Mouse (Mus musculus) ZHBTc4 (cell line): ENCODE data around the gene Tmem132c.

ENCODE experiments used
- DNase-seq: peaks from one replicate; pipeline ENCODE4 v3.0.0-alpha.2; 2011; ENCODE audit warnings: low read depth, low spot score

Gene Tmem132c

DNA sequence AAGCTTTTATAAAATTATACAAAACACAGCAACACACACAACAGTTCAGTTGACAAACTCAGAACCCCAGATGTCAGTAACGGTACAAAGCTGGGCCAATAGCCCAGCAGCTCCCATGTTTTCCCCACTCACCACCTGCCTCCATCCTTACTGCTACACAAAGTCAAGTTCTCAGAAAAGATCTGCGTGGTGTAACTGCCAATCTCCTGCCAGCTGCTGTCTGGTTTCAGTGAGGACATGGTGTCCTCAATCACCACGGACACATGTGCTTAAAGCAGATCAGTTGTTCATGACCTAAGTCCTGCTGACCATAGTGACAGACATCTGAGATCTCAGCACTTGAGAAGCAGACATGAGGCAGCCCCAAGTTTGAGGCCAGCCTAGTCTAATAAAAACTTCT is 354.1 kb downstream of the Tmem132c start:
- DNase-seq, result no peak

DNA sequence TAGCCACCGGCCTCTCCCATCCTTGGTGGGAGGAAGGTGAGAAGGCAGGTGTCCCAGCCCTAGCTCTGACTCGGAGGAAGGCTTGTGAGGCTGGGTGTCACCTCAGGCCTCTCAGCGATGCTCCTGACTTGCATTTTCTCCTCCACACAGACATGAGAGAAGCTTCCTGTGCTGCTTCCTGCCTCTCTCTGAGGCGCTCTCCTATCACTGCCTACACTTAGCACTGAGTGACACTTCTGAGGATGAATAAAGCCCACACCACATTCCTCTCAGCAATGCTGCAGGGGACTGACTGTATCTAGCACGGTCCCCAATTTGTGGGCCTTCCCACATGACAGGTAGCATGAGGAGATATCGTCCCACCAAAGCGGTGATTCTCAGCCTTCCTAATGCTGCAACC is 355.3 kb downstream of the Tmem132c start:
- no peak for DNase-seq

DNA sequence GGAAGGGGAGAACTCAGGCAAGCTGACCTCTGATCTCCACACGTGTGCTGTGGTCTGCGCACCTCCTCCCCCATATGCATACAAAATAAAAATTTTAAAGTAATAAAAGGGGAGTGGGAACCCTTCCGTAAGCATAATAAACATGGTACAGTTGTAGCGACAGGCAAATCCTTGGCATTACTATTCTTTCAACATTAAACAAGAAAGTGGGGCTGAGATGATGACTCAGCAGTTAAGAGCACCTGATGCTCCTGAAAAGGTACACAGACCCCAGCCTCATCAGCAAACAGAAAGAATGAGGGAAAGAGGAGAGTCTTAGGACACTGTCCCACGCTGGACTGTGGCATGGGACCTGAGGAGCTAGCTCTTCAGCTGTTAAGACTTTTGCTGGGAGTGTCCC is 361.4 kb downstream of the Tmem132c start:
- DNase-seq, result no peak

DNA sequence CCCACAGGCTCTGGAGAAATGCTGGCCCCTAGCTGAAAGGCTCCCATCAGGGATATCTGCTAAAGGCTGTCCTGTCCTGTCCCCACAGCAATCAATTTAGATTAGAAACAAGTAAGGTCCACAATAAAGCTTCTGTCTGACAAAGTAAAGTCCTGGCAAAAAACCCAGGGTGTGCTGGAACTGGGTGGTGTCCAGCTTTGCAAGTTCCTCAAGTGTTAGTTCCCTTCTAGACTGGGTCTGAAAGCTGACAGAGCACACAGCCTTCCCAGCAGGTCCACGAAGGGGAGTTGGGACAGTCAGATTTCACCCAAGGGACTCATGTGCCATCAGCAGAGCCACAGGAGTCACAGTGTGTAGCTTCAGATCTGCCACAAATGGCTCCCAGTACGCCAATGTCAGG is 365.9 kb downstream of the Tmem132c start:
- no peak for DNase-seq

DNA sequence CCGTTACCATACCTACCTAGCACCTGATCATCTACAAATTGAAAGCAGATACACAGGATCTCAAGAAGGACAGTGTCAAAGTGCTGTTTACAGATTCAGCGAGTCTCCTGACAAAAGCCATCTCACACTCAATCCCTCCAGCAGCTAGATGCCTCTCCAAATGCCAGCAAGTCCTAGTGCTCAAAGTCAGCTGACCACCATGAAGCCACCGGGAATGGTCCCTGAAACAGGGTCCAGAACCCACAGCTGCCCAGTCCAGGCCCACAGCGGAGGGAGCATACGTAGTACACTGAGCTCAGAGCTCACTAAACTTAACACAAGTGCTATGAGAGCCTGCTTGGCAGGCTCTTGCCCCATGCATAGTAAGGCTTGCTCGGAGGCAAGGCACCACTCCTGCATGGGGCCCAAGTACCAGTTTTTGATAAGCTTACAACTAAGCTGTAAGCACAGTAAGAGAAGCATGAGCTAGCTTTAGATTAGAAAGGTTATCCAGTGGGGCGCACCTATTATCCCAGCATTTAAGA is 367.6 kb downstream of the Tmem132c start:
- no peak for DNase-seq

DNA sequence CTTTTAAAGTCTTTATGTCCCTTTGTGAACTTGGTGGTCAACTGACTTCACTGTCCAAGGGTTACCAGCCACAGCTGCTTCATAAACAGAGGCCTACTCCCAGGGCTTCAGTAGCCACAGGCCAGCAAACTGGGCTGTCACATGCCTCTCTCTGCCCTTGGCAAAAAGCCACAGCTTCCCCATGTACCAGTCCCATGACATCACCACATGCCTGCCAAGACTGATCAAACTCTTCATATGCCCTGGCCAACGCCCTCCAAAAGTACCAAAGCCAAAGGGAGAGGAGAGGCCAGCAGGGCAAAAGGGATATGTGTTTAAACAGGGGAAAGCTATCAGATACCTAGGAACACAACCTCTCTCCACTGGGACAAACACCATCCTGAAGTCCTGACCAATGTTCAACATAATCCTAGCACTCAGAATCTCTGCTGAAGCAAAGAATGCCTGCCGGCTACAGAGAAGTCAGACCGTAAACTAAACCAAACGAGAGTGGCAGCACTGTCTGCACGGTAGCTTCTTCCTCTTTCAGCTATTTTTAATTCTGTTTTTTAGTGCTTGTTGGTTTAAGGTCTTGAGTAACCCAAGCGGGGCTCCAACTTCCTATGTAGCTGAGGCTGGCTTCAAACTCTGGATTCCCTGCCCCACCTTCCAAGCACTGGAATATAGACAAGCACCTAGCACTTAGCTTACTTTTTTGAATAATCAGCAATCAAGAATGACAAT is 369.3 kb downstream of the Tmem132c start:
- no peak for DNase-seq

DNA sequence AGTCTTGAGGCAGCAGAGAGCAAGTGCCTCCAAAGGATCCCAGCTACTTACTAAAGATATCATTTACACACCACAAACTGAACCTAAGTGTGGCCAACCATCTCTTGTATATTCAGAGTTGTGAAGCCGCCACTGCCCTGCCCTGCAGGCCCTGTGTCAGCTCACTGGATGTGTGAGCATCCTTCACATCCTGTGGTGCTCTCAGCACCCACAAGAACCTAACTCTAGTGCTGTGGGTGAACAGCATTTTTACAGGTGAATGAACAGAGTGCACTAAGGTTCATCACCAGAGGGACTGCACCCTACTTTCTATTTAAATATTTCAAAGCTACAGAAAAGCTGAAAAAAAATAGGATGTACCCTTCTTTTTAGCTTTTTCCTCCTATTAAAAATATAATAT is 370.3 kb downstream of the Tmem132c start:
- DNase-seq, result no peak

DNA sequence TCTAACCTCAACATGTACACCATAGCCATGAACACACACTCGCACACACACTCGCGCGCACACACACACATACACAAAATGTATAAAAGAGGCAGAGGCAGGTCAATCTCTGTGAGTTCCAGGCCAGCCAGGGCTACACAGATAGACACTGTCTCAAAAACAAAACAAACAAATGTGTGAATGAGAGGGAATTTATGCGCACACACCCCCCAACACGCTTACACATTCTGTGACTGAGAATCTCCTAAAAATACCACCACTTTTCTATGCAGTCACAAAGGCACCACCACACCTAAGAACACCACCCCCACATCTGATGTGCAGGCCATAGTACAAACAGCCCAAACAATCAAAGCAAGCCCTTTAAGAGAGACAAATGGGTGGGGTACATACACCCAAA is 370.8 kb downstream of the Tmem132c start:
- no peak for DNase-seq
